Mouse (Mus musculus): Measurements from ENCODE around the gene Olfr399.

The Olfr399 gene

GRCm38 (mm10) chr11:74056451-74056850 lies at the start of gene Olfr399, which contains the start of gene Olfr139:
Gene Olfr399, minus strand, starts transcription at chr11:74056615.
Gene Olfr139, minus strand, starts transcription at chr11:74056551.
- no peak for DNase-seq

- no peak for DNase-seq
These were observed 48.7 kb upstream of the Olfr399 start for GRCm38 (mm10) chr11:74105066-74105465.

GRCm38 (mm10) chr11:74101507-74101906 lies 45.1 kb upstream of the Olfr399 start:
- DNase-seq = no peak

- no peak for DNase-seq
These were observed 44.3 kb upstream of the Olfr399 start for GRCm38 (mm10) chr11:74100724-74101123.

GRCm38 (mm10) chr11:74069655-74070054 lies 13.2 kb upstream of the Olfr399 start, which contains the start of gene Zfp616:
Gene Zfp616, plus strand, starts transcription at chr11:74069955.
- no peak for DNase-seq

- DNase-seq = peak in 1 of 2 experiments; percentile 7
These were observed 5.1 kb downstream of the Olfr399 start for GRCm38 (mm10) chr11:74051347-74051746.

Measured in kidney, postnatal 36 days (tissue).